Mouse (Mus musculus) kidney, postnatal 0 days (tissue): ENCODE measurements around the gene Ddrgk1. TPM values are rescaled to one million over a fixed set of nuclear protein-coding genes. Genes with fewer than 3 reads are reported as not detected.

ENCODE experiments used
- ATAC-seq: fragments of 200-750 bp; cut with Nextera tagmentation; replicated peaks from 2 replicates; pipeline ENCODE4 v1.8.0; 2017; ENCODE audit warnings: low read depth, moderate number of reproducible peaks, moderate TSS enrichment, moderate library complexity; ENCODE audit not compliant: low FRiP score
- DNase-seq: peaks from one replicate; pipeline ENCODE4 v3.0.0-alpha.2; 2016; ENCODE audit warnings: low spot score
- H3K27ac ChIP-seq: fragments of 300-500 bp; sonication (generic); 2 replicates; pipeline ENCODE4 v1.5.1; 2014; ENCODE audit warnings: mild to moderate bottlenecking
- H3K27me3 ChIP-seq: fragments of 300-500 bp; sonication (generic); 2 replicates; pipeline ENCODE4 v1.6.1; 2014; ENCODE audit warnings: low read length, mixed read lengths; ENCODE audit not compliant: insufficient read depth
- H3K36me3 ChIP-seq: fragments of 300-500 bp; sonication (generic); 2 replicates; pipeline ENCODE4 v1.6.1; 2014; ENCODE audit warnings: low read length, mixed read lengths; ENCODE audit not compliant: insufficient read depth
- H3K4me1 ChIP-seq: fragments of 300-500 bp; sonication (generic); replicated peaks from 2 replicates; pipeline ENCODE4 v1.6.1; 2014; ENCODE audit warnings: antibody characterized with exemption, low read length, mixed read lengths; ENCODE audit not compliant: insufficient read depth
- H3K4me2 ChIP-seq: fragments of 300-500 bp; sonication (generic); 2 replicates; pipeline ENCODE4 v1.6.1; 2014; ENCODE audit warnings: mild to moderate bottlenecking, low read length, moderate library complexity, mixed read lengths
- H3K4me3 ChIP-seq: fragments of 300-500 bp; sonication (generic); replicated peaks from 2 replicates; pipeline ENCODE4 v1.5.1; 2014; ENCODE audit warnings: low read depth, low read length
- H3K9ac ChIP-seq: fragments of 300-500 bp; sonication (generic); 2 replicates; pipeline ENCODE4 v1.6.1; 2014; ENCODE audit warnings: low read depth, low read length
- H3K9me3 ChIP-seq: fragments of 300-500 bp; sonication (generic); replicated peaks from 2 replicates; pipeline ENCODE4 v1.6.1; 2016; ENCODE audit warnings: low read length, inconsistent platforms, mixed read lengths
- CTCF ChIP-seq: IDR thresholded peaks from 2 replicates; pipeline ENCODE4 v1.5.1; 2016; ENCODE audit warnings: antibody characterized with exemption, low read depth, mild to moderate bottlenecking, moderate library complexity
- WGBS: fragments of 180-500 bp; shearing (Covaris S2); extraction: QIAGEN DNeasy Blood & Tissue Kit; methylation state at CpG from one replicate; pipeline ENCODE4 v1.1.7; 2014; 5-methylcytosine and 5-hydroxymethylcytosine counted together
- polyA plus RNA-seq: library from polyadenylated mRNA; unstranded; fragments of >200 nt; fragmentation: Nextera tagmentation; extraction: Ambion mirVana; gene quantifications from 2 replicates; pipeline ENCODE4 v1.2.1, GENCODE M21; 2015

Gene Ddrgk1
- 89.6 and 96.6 TPM in 2 replicates for polyA plus RNA-seq

DNA sequence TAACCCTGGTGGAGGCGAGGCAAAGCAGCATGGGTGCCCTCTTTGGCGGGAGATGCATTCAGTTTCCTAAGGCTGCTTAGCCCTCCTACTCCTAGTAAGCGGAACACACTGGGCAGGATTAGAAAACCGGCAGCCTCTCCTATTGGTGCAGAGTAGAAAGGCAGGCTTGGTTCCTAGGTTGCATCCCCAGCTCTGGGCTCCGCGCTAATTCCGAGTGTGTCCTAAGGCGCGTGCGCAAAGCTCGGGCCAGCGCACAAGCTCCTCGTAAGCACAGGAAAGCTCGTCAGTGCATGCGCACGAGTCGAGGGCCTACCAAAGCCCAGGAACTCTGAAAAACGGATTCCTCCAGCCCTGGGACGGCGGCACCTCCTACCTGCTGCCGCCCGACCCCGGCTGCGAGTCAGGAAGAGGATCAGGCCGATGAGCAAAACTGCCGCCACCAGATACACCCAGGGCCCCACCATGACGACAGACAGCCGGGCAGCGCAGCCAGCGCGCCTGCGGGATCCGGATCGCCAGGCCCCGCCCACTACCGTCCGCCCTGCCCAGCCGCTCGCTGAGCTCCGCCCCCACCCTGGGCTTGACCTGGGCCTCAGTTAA, at the start of gene Ddrgk1:
TSS of gene Ddrgk1 (minus strand) at position 558 of the 600 bp plus-strand sequence.
- no peaks in the 10 kb centered on the region; the same call in 1 of the 2 replicates for H3K4me1 ChIP-seq
- H3K4me2 ChIP-seq: peak within 1 kb of the TSS; percentile 64
- no peaks in the 10 kb centered on the region for H3K27me3 ChIP-seq
- no peaks in the 10 kb centered on the region for H3K9me3 ChIP-seq
- TF ChIP-seq CTCF: peak; percentile 34; the same call in 1 of the 2 replicates
- ATAC-seq (peak; percentile 96), DNase-seq (peak; percentile 98)
- peak within 1 kb of the TSS; percentile 99 for H3K27ac ChIP-seq
- WGBS: under 1% methylated on average over 39 of the region's 40 CpGs
- H3K9ac ChIP-seq: peak within 1 kb of the TSS; percentile 94
- peak within 1 kb of the TSS; percentile 59 for H3K4me3 ChIP-seq
- peaks cover 23% of the 10 kb centered on the region; the same call in 1 of the 2 replicates for H3K36me3 ChIP-seq

DNA sequence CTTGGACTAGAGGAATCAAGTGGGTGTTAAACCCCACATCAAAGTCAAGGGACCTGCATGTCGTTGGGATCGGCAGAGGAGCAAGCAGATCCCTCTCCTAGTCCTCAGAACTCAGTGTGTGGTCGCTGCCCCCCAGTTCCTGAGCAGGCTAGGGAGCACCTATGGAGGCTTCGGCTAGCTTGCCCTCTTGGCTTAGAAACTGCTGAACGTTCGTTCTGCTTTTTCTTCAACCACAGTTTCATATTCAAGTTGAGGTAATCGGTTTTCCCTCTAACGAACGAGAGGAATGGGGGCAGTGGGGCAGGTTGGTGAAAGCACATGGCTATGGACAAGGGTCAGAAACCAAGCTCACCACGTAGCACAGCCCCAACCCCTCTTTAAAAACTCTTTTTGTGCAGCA, 42.6 kb upstream of the Ddrgk1 start:
- Histone ChIP-seq H3K4me2 (no peak overlapping the region), H3K4me1 (0 out of 2 replicates have a peak, but pooled peaks cover 4% of the 10 kb centered on the region), H3K9ac (no peak overlapping the region), H3K36me3 (peaks cover 32% of the 10 kb centered on the region), H3K9me3 (no peaks in the 10 kb centered on the region), H3K27ac (no peak overlapping the region), H3K4me3 (no peak overlapping the region), H3K27me3 (no peaks in the 10 kb centered on the region)
- 60% methylated on average over 10 of the region's 10 CpGs for WGBS
- ATAC-seq: no peak
- TF ChIP-seq CTCF: no peak
- DNase-seq: no peak

DNA sequence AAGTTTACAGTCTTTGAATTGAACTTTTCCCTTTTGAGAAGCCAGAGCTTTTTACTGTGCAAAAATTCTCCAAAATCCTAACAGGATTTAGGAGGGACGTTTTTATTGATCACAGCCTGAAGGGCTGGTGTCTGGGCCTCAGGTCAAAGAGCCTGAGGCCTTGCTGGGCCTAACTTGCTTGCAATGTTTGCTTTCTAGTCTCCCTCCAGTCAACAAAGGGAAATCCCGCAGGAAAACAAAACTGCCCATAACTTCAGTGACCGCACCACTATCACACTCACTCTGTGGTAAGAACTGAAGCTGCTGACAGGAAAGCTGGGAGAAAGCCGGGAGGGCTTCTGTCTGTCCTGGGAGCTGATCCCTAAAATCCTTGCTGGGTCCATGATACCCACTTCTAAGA, 42.1 kb upstream of the Ddrgk1 start:
- Histone ChIP-seq H3K4me2 (no peak overlapping the region), H3K27ac (no peak overlapping the region), H3K36me3 (peaks cover 28% of the 10 kb centered on the region), H3K4me3 (no peak overlapping the region), H3K27me3 (no peaks in the 10 kb centered on the region), H3K9me3 (no peaks in the 10 kb centered on the region), H3K4me1 (0 out of 2 replicates have a peak, but pooled peaks cover 4% of the 10 kb centered on the region), H3K9ac (no peak overlapping the region)
- no peak for ATAC-seq
- WGBS: 69% methylated on average over 4 of the region's 4 CpGs
- TF ChIP-seq CTCF: no peak
- DNase-seq: no peak

DNA sequence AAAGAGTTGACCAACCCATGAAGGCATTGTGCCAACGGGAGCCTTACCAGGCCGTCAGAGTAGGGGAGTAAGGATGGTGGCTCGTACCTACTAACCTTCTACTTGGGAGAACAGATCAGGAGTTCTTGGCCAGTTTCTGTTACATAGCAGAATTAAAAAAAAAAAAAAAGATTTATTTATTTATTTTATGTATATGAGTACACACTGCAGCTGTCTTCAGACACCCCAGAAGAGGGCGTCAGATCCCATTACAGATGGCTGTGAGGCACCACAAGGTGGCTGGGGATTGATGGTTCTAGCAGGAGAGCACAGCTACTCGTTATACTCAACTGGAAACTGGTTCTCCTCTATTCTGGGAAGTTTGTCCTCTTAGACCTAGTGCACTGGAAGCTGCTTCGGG, 40.7 kb upstream of the Ddrgk1 start:
- Histone ChIP-seq H3K4me3 (no peak overlapping the region), H3K4me2 (no peak overlapping the region), H3K36me3 (peaks cover 15% of the 10 kb centered on the region), H3K4me1 (0 out of 2 replicates have a peak, but pooled peaks cover 4% of the 10 kb centered on the region), H3K27ac (no peak overlapping the region), H3K9ac (no peak overlapping the region), H3K27me3 (no peaks in the 10 kb centered on the region), H3K9me3 (no peaks in the 10 kb centered on the region)
- peak; percentile 46 for TF ChIP-seq CTCF
- ATAC-seq (no peak), DNase-seq (no peak)
- WGBS: 73% methylated on average over 6 of the region's 6 CpGs

DNA sequence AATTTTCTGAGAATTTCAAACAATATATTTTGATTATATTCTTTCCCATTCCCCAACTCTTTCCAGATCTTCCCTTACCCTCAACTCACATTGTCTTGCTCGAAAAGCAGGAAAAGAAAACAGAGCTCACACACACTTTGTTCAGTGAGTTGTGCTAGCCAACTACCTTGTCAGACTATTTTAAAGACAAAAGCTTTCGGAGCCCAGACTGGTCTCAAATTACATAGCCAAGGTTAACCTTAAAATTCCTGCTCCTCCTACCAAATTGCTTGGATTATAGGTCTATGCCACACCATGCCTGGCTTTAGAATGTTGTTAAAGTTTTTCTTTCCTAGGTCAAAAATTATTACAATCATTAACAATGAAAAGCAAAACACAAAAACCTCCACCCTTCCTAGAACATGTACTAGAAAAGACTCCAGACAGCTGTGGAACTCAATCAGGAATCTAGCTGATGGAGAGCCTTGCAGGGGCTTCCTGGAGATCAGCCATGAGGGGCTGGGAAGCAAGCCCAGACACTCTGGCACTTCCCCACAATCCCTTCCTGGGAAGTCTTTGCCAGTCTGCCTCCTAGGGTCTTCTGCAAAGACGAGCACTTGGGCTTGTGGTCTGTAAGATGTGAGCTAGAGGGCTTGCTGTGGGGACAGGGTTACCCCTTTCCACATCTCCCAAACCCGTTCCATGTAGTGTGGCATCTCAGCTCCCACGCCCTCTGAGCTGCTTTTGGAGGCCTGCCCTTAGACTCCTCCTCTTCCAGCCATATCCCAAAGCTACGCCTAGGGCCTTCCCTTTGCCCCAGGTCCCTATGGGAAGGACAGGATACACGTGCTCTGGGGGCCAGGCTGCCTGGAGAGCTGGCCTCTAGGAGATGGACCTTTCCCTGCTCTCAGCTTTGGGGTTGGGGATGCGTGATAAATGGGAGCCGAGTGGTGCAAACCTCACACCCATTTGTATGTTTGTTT, 39.9 kb upstream of the Ddrgk1 start:
- DNase-seq (no peak), ATAC-seq (no peak)
- H3K9ac ChIP-seq: no peak overlapping the region
- no peaks in the 10 kb centered on the region for H3K9me3 ChIP-seq
- H3K4me3 ChIP-seq: no peak overlapping the region
- H3K27me3 ChIP-seq: no peaks in the 10 kb centered on the region
- TF ChIP-seq CTCF: no peak
- no peak overlapping the region for H3K27ac ChIP-seq
- 46% methylated on average over 9 of the region's 9 CpGs for WGBS
- 0 out of 2 replicates have a peak, but pooled peaks cover 4% of the 10 kb centered on the region for H3K4me1 ChIP-seq
- H3K36me3 ChIP-seq: peaks cover 9% of the 10 kb centered on the region
- no peak overlapping the region for H3K4me2 ChIP-seq

DNA sequence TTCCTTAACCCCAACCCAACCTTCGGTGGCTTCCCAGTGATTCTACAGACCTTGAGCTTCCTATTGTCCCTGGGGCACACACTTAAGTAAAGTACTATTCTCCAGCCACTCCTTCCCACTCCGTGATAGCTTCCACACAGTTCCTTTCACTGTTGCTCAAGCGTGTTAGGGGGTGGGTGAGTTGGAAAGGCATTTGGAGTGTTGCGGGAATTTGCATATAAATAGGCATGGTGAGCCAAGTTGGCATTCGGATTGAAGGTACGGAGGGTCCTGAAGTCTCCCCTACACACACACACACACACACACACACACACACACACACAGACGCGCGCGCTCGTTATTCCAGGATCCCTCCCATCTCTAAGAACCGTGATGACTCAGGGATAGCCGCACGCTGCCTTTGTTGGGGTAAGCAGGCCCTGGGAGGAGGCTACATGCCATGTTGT, 33.4 kb upstream of the Ddrgk1 start:
- H3K36me3 ChIP-seq: no peaks in the 10 kb centered on the region
- DNase-seq (no peak), ATAC-seq (0 out of 2 replicates have a peak, but pooled peaks have one; percentile 5)
- no peaks in the 10 kb centered on the region for H3K4me1 ChIP-seq
- peak overlapping the region; percentile 100 for H3K4me2 ChIP-seq
- no peaks in the 10 kb centered on the region for H3K27me3 ChIP-seq
- no peak for TF ChIP-seq CTCF
- peak overlapping the region; percentile 60 for H3K9ac ChIP-seq
- H3K9me3 ChIP-seq: no peaks in the 10 kb centered on the region
- 6% methylated on average over 14 of the region's 14 CpGs for WGBS
- H3K4me3 ChIP-seq: peak overlapping the region; percentile 58
- H3K27ac ChIP-seq: no peak overlapping the region
